Mouse (Mus musculus): ENCODE data around the gene Med21.

The Med21 gene

GRCm38 (mm10) chr6:146642276-146643183 is at the start of gene Med21, which contains the start of gene Tm7sf3:
Gene Med21 (plus strand): TSS chr6:146642547.
Gene Tm7sf3 (minus strand): TSS chr6:146642824.
- DNase-seq, result peak; percentile 99

DNA sequence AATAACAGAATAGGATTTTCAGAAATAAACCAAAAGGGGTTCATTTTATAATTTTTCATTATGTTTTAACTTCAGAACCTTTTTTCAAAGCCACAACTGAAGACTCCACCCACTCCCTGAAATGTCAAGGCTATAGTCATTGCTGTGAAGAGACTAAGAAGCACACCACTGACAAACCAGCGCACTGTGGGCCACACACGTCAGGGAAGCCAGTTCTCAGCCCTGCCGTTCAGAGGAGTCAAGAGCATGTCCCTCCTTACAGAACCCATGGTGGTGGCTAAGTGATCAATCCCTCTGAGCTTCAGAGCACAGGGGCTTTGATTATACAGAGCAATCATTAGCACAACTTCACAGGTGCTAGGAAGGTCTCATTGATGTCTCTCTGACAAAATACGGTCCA is 39.7 kb upstream of the Med21 start:
- DNase-seq, result no peak

DNA sequence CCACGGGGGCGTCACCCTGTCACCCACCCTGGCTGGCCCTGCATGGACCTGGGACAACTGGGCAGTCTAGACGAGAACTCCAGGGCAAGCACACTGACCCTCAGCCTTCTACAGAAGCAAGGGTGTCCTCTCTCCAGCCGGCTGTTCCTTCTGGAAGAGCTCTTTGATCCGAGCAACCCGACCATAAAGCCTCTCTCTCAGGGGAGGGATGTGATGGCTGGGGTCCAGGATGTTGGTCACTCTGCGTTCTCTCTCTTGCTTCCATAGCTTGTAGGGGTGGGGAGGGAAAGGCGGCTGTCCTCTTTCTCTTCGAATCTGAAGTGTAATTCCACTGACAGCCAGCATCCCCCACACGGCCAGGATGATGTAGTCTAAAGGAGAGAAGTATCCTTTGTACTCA is 38.7 kb upstream of the Med21 start:
- peak in 1 of 2 experiments; percentile 5 for DNase-seq

- no peak for DNase-seq
Observed at GRCm38 (mm10) chr6:146611385-146611784, 31.0 kb upstream of the Med21 start.

DNA sequence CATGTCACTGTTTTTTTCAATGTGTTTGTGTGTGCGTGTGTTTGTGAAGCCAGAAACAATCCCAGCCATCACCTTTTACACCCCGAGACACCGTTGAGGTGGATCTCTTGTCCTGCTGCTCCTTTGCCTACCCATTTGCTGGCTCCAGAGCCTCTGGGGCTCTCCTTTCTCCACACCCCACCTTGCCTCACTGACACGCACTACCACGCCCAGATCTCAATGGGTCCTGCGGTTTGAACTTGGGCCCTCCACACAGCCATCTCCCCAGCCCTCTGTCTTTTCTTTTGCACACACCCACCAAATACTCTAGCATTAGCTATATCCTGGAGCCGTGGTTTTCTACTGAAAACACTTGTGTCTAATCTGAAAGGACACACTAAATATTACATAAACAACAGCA is 30.4 kb upstream of the Med21 start:
- no peak for DNase-seq

DNA sequence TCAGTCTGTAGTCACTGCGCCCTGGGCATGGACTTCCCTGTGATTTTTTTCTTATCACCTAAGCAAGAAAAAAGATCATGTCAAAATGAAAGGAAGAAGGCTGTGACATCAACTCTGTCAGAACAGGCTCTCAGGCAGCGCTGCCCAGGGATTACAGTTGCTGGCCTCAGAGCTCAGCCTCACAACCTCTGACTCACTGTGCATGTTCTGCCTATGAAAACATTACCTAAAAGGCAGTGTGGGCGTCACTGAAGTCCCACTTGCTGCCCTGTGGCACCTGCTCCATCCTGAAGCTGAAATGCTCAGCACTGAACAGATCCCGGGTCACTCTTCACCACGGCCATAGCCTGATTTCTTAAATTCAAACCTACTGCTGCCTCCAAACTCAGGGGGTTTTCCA is 29.6 kb upstream of the Med21 start:
- DNase-seq, result no peak

GRCm38 (mm10) chr6:146613907-146614306 is 28.4 kb upstream of the Med21 start:
- DNase-seq, result no peak

GRCm38 (mm10) chr6:146614541-146614940 is 27.8 kb upstream of the Med21 start:
- no peak for DNase-seq

DNA sequence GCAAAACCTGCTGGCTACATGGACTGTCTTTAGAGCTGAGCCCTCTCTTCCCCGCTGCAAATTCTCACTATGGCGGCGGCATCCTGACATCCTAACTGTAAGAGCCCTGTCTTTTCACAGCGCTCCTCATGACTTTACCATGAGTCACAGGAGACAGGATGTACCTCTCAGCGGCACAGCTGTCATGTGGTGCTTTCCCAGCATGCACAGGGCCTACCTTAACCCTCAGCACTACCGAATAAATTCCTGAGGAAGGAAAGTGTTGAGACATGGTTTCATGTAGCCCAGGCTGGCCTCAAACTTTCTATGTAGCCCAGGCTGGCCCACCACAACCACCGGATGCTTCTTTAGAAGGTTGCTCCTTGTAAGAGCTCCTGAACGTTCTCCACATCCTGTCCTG is 26.5 kb upstream of the Med21 start:
- no peak for DNase-seq

- DNase-seq, result no peak
Observed at GRCm38 (mm10) chr6:146616670-146617069, 25.7 kb upstream of the Med21 start.

- no peak for DNase-seq
Observed at GRCm38 (mm10) chr6:146628123-146628522, 14.2 kb upstream of the Med21 start.

DNA sequence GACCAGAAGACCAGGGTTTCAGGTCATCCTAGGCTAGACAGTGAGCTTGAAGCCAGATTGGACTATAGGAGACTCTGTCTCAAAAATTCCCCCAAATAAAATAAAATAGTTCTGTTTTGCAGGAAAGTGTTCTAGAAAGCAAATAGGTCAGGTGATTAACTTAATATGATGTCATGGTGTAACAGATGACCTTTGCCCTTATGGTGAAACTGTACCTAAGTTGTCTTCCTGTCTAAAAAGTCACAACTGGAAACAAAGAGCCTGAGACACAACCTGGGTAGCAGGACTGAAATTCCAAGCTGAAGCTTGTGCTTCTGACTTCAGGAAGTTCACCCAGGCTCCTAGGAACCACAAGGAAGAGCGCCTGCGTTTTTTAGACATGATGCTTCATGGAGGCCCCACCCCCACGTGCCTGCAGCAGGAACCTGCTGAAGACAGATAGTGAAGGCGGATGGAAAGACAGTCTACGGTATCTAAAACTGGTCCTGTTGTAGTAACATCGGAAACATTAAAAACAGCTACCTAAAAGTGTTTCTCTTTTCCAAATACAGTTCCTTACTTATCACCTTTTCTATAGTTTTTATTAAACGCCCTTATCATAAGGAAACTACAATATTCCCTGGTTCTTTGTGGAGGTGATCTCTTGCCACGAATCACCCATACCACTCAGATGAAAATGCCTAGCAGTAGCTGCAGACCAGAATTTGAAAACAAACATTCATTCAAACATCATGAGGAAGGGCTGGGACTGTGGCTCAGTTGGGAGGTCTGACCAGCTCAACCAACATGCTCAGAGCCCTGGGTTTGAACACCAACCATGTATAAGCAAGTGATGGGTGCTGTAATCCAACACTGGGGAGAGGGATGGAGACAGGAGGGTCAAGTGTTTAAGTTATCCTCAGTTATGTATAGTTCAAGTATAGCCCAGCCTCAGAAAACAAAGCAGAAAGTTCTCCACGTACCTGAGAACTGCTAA is 12.3 kb upstream of the Med21 start:
- no peak for DNase-seq

- DNase-seq, result peak; percentile 41 to 73
Observed at GRCm38 (mm10) chr6:146630961-146631360, 11.4 kb upstream of the Med21 start.

- no peak for DNase-seq
Observed at GRCm38 (mm10) chr6:146631847-146632246, 10.5 kb upstream of the Med21 start.

DNA sequence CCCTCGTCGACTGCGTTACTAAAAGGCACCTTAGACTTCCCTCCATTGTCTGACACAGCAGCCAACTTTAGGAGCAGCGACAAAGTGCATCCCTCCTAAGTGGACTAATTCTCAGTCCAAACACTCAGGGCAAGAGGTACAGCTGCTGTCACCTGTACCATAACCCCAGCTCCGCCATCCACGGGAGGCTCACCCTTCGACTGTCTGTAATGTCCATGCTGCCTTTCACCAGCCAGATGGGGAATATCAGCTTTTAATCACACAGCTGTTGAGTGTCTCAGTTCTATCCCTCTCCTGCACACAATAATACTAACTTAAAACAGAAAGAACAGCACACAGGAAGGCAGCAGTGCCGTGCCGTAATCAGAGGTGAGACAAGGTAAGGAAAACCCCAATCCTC is 9.9 kb upstream of the Med21 start:
- DNase-seq, result no peak

DNA sequence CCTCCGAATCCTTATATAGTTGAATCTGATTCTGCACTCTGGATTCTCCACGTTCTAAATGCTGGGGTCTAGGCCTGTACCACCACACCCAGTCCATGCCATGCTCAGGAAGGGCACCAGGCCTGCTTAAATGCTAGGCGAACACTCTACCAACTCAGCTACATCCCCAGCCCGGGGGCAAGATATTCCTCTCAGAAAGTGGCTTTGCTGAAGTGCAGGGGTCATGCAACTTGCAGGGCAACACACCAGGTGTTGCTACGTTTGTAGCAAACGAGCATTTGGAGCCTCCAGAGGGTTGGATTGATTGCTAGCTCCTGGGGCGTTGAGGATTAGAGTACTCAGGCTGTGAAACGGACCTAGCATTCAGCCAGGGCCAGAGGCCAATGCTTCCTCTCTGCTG is 9.2 kb upstream of the Med21 start:
- peak in 1 of 2 experiments; percentile 12 for DNase-seq

DNA sequence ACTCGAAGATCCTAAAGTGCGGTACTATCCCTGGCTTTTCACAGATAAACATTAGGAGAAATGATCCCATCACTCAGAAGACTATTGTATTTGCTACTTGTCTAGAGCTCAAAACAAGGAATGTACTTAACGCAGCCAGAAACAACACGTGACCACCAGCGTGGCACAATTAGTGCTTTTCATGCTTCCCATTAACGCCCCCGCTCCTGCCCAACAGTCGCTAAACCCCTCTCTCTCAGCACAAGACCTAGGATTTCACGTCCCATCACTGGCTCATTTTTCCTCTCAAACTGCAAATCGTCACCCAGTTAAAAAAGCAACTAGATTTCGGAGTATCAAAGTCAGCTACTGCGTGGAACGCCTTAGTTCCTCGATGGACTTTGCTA is 8.7 kb upstream of the Med21 start:
- DNase-seq, result peak; percentile 66 to 69

- peak; percentile 77 to 94 for DNase-seq
Observed at GRCm38 (mm10) chr6:146634015-146634722, 8.2 kb upstream of the Med21 start.

DNA sequence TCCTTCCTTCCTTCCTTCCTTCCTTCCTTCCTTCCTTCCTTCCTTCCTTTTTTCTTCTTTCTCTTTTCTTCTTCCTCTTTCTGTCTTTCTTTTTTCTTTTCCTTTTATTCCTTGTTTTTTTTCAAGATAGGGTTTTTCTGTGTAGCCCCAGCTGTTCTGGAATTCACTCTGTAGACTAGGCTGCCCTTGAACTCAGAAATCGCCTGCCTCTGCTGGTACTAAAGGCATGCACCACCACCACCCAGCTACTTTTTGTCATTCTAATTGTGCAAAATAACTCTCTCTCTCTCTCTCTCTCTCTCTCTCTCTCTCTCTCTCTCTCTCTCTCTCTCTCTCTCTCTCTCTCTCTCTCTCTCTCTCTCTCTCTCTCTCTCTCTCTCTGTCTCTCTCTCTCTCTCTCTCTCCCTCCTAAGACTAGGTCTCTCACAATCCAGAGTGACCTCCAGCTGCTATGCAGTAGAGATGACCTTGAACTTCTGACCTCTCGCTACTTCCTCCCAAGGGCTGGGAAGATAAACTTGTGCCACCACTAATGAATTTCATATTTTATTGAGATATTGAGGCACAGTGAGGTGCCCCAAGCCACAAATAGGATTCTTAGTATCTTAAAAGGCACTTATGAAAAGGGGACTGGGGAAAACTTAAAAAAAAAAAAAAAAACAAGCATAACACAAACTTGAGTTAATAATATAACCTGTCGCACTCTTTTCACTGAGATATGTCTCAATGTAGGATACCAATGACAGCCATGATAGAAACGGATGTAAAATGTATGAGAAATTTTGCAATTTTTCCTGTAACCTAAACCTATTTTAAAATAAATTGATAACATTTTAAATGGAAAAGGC is 7.4 kb upstream of the Med21 start:
- no peak for DNase-seq

- DNase-seq, result no peak
Observed at GRCm38 (mm10) chr6:146636482-146636881, 5.9 kb upstream of the Med21 start.

GRCm38 (mm10) chr6:146640068-146640965 is 2.0 kb upstream of the Med21 start:
- no peak for DNase-seq

Data from kidney, postnatal 25 days (tissue).